Mouse (Mus musculus) neutrophil, adult 59 days (primary cell): Measurements from ENCODE around the gene Qsox2. TPM values are rescaled to one million over a fixed set of nuclear protein-coding genes. Genes with fewer than 3 reads are reported as not detected.

ENCODE experiments used
- total RNA-seq, 2 experiments: library from RNA; stranded (reverse); gene quantifications; 1 replicate in 1 of 2; 2 replicates in 1 of 2; pipeline ENCODE4 v1.2.4; 2023

Qsox2 gene
- 1 to 10 TPM; 3.4 to 4.1 TPM for total RNA-seq

GRCm38 (mm10) chr2:26237290-26237782 lies at the start of gene Qsox2:
Gene Qsox2, minus strand, starts transcription at chr2:26237525.

DNA sequence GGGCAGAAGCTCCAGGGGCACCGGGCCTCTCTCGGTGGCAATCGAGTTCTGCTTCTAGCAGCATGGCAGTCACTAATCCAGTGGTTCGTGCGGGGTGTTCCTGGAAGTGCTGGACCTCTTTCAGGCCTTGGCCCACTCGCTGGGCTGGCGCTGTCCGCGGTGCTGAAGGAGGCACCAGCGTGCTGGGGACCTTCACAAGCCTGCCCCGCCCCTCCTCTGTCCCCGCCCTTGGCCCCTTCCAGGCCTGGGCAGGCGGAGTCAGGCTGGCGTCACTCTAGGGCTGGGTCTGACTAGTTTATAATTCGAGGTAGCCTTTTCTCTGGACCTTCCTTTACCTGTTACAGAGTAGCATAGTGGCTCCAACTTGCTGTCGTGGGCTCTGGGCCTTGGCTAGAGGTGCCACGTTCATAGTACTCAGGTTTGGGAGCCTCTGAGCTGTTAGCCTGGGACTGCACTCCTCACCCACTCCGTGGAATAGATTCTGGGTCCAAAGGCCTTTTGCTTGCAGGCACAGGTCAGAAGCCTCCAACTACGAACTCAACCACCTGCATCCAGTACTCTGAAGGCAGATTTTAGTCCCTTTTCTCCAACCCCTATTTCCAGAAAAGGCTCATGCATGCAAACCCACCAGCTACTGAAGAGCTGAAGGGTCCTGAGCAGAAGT lies 29.1 kb downstream of the Qsox2 start, which contains the start of gene Lhx3:
Gene Lhx3, minus strand, starts transcription at position 164 of the 664 bp plus-strand sequence.

Other genes starting within 250 kb of the Qsox2 start
- 10 to 100 TPM; 18.7 to 36.4 TPM for gene Ubac1, start 215.8 kb downstream of the Qsox2 start, total RNA-seq
- gene Nacc2, start 114.3 kb downstream of the Qsox2 start, total RNA-seq: 1 to 10 TPM; 1.8 to 4.0 TPM
- gene Lhx3, start 29.2 kb downstream of the Qsox2 start, total RNA-seq: not detected
- gene Ccdc187, start 57.0 kb upstream of the Qsox2 start, total RNA-seq: not detected
- 10 to 100 TPM; 11.2 to 15.7 TPM for gene Gpsm1, start 78.0 kb upstream of the Qsox2 start, total RNA-seq
- 1 to 10 TPM; 4.3 to 6.1 TPM for gene Dnlz, start 114.6 kb upstream of the Qsox2 start, total RNA-seq
- 100 to 1,000 TPM; 164 to 201 TPM for gene Card9, start 123.4 kb upstream of the Qsox2 start, total RNA-seq
- 10 to 100 TPM; 17.2 to 17.3 TPM for gene Snapc4, start 143.1 kb upstream of the Qsox2 start, total RNA-seq
- 100 to 1,000 TPM in 1 of 2 experiments, 10 to 100 TPM in 1; 96.3 to 106 TPM for gene Entr1, start 151.8 kb upstream of the Qsox2 start, total RNA-seq
- gene Pmpca, start 151.8 kb upstream of the Qsox2 start, total RNA-seq: 10 to 100 TPM; 53.7 to 55.0 TPM
- 10 to 100 TPM; 18.7 to 18.9 TPM for gene Inpp5e, start 171.7 kb upstream of the Qsox2 start, total RNA-seq
- gene Sec16a, start 207.7 kb upstream of the Qsox2 start, total RNA-seq: 10 to 100 TPM; 50.4 to 53.5 TPM